Mouse (Mus musculus): Measurements from ENCODE around the gene Agap1. TPM values are rescaled to one million over a fixed set of nuclear protein-coding genes. Genes with fewer than 3 reads are reported as not detected.

Gene Agap1
- polyA plus RNA-seq, 1 experiment from 2014 or later, result 8.5 TPM

GRCm38 (mm10) chr1:89676411-89676810 is 221.8 kb downstream of the Agap1 start:
- H3K9ac ChIP-seq (ENCODE audit: low read depth, low read length), result no peak overlapping the region
- no peak overlapping the region for H3K4me3 ChIP-seq (replicated peaks; ENCODE audit: low read depth, low read length)
- peak; percentile 60 for TF ChIP-seq CTCF (IDR thresholded peaks at IDR 0.05; ENCODE audit: low read depth)
- no peaks in the 10 kb centered on the region for H3K9me3 ChIP-seq (replicated peaks; ENCODE audit: low read length)
- DNase-seq (ENCODE audit: low spot score), result no peak
- no peak overlapping the region for H3K27ac ChIP-seq
- H3K36me3 ChIP-seq (ENCODE audit: insufficient read depth, low read length), result peaks cover 30% of the 10 kb centered on the region
- no peaks in the 10 kb centered on the region for H3K4me1 ChIP-seq (replicated peaks; ENCODE audit: insufficient read depth, low read length)
- H3K4me2 ChIP-seq (ENCODE audit: low read length), result no peak overlapping the region
- ATAC-seq (replicated peaks; ENCODE audit: low FRiP score, low read depth), result no peak
- WGBS, result 77% methylated on average over 4 of the region's 4 CpGs
- H3K27me3 ChIP-seq (ENCODE audit: insufficient read depth, low read length), result no peaks in the 10 kb centered on the region

- H3K4me3 ChIP-seq (replicated peaks; ENCODE audit: low read depth, low read length), result no peak overlapping the region
- no peak overlapping the region for H3K4me2 ChIP-seq (ENCODE audit: low read length)
- WGBS, result 79% methylated on average over 7 of the region's 7 CpGs
- no peak for DNase-seq (ENCODE audit: low spot score)
- peaks cover 5% of the 10 kb centered on the region; the same call in 1 of the 2 replicates for H3K36me3 ChIP-seq (ENCODE audit: insufficient read depth, low read length)
- TF ChIP-seq CTCF (IDR thresholded peaks at IDR 0.05; ENCODE audit: low read depth), result no peak
- no peaks in the 10 kb centered on the region for H3K27me3 ChIP-seq (ENCODE audit: insufficient read depth, low read length)
- H3K9me3 ChIP-seq (replicated peaks; ENCODE audit: low read length), result no peaks in the 10 kb centered on the region
- no peak overlapping the region for H3K27ac ChIP-seq
- ATAC-seq (replicated peaks; ENCODE audit: low FRiP score, low read depth), result no peak
- H3K9ac ChIP-seq (ENCODE audit: low read depth, low read length), result no peak overlapping the region
- no peaks in the 10 kb centered on the region for H3K4me1 ChIP-seq (replicated peaks; ENCODE audit: insufficient read depth, low read length)
Observed at GRCm38 (mm10) chr1:89680673-89681072, 226.1 kb downstream of the Agap1 start.

GRCm38 (mm10) chr1:89688914-89689313 is 234.3 kb downstream of the Agap1 start:
- H3K27me3 ChIP-seq (ENCODE audit: insufficient read depth, low read length), result no peaks in the 10 kb centered on the region
- no peak overlapping the region for H3K4me3 ChIP-seq (replicated peaks; ENCODE audit: low read depth, low read length)
- no peak overlapping the region for H3K4me2 ChIP-seq (ENCODE audit: low read length)
- no peak overlapping the region for H3K27ac ChIP-seq
- 0 out of 2 replicates have a peak, but pooled peaks have one; percentile 12 for TF ChIP-seq CTCF (IDR thresholded peaks at IDR 0.05; ENCODE audit: low read depth)
- ATAC-seq (replicated peaks; ENCODE audit: low FRiP score, low read depth) (peak; percentile 93), DNase-seq (ENCODE audit: low spot score) (peak; percentile 45)
- H3K4me1 ChIP-seq (replicated peaks; ENCODE audit: insufficient read depth, low read length), result peaks cover 17% of the 10 kb centered on the region; the same call in 1 of the 2 replicates
- 60% methylated on average over 10 of the region's 10 CpGs for WGBS
- no peak overlapping the region for H3K9ac ChIP-seq (ENCODE audit: low read depth, low read length)
- no peaks in the 10 kb centered on the region for H3K9me3 ChIP-seq (replicated peaks; ENCODE audit: low read length)
- H3K36me3 ChIP-seq (ENCODE audit: insufficient read depth, low read length), result no peaks in the 10 kb centered on the region; the same call in 1 of the 2 replicates

- Histone ChIP-seq H3K9ac (ENCODE audit: low read depth, low read length) (no peak overlapping the region), H3K4me3 (replicated peaks; ENCODE audit: low read depth, low read length) (no peak overlapping the region), H3K4me1 (replicated peaks; ENCODE audit: insufficient read depth, low read length) (peaks cover 17% of the 10 kb centered on the region; the same call in 1 of the 2 replicates), H3K9me3 (replicated peaks; ENCODE audit: low read length) (no peaks in the 10 kb centered on the region), H3K36me3 (ENCODE audit: insufficient read depth, low read length) (no peaks in the 10 kb centered on the region; the same call in 1 of the 2 replicates), H3K4me2 (ENCODE audit: low read length) (no peak overlapping the region), H3K27me3 (ENCODE audit: insufficient read depth, low read length) (no peaks in the 10 kb centered on the region), H3K27ac (no peak overlapping the region)
- DNase-seq (ENCODE audit: low spot score), result peak; percentile 27
- TF ChIP-seq CTCF (IDR thresholded peaks at IDR 0.05; ENCODE audit: low read depth), result no peak
- WGBS, result 81% methylated on average over 22 of the region's 22 CpGs
- ATAC-seq (replicated peaks; ENCODE audit: low FRiP score, low read depth), result no peak
Observed at GRCm38 (mm10) chr1:89689544-89690212, 235.1 kb downstream of the Agap1 start.

GRCm38 (mm10) chr1:89691096-89691495 is 236.5 kb downstream of the Agap1 start:
- Histone ChIP-seq H3K27ac (no peak overlapping the region), H3K4me1 (replicated peaks; ENCODE audit: insufficient read depth, low read length) (peaks cover 17% of the 10 kb centered on the region; the same call in 1 of the 2 replicates), H3K36me3 (ENCODE audit: insufficient read depth, low read length) (no peaks in the 10 kb centered on the region), H3K4me2 (ENCODE audit: low read length) (no peak overlapping the region), H3K9me3 (replicated peaks; ENCODE audit: low read length) (no peaks in the 10 kb centered on the region), H3K4me3 (replicated peaks; ENCODE audit: low read depth, low read length) (no peak overlapping the region), H3K9ac (ENCODE audit: low read depth, low read length) (no peak overlapping the region), H3K27me3 (ENCODE audit: insufficient read depth, low read length) (no peaks in the 10 kb centered on the region)
- 48% methylated on average over 1 of the region's 1 CpGs for WGBS
- ATAC-seq (replicated peaks; ENCODE audit: low FRiP score, low read depth) (no peak), DNase-seq (ENCODE audit: low spot score) (peak; percentile 7)
- TF ChIP-seq CTCF (IDR thresholded peaks at IDR 0.05; ENCODE audit: low read depth), result no peak

GRCm38 (mm10) chr1:89692420-89692819 is 237.8 kb downstream of the Agap1 start:
- H3K4me3 ChIP-seq (replicated peaks; ENCODE audit: low read depth, low read length), result no peak overlapping the region
- 87% methylated on average over 12 of the region's 12 CpGs for WGBS
- ATAC-seq (replicated peaks; ENCODE audit: low FRiP score, low read depth), result no peak
- H3K36me3 ChIP-seq (ENCODE audit: insufficient read depth, low read length), result no peaks in the 10 kb centered on the region
- H3K27ac ChIP-seq, result no peak overlapping the region
- no peak overlapping the region for H3K9ac ChIP-seq (ENCODE audit: low read depth, low read length)
- DNase-seq (ENCODE audit: low spot score), result no peak
- no peak for TF ChIP-seq CTCF (IDR thresholded peaks at IDR 0.05; ENCODE audit: low read depth)
- no peaks in the 10 kb centered on the region for H3K9me3 ChIP-seq (replicated peaks; ENCODE audit: low read length)
- H3K27me3 ChIP-seq (ENCODE audit: insufficient read depth, low read length), result no peaks in the 10 kb centered on the region
- peaks cover 17% of the 10 kb centered on the region; the same call in 1 of the 2 replicates for H3K4me1 ChIP-seq (replicated peaks; ENCODE audit: insufficient read depth, low read length)
- H3K4me2 ChIP-seq (ENCODE audit: low read length), result no peak overlapping the region

Measured in kidney, postnatal 0 days (tissue).